Comparison of ENCODE assay signal across 18 mouse cellular contexts in genomic region chr10:3523044-3523793, GRCm38 (mm10). TPM values are rescaled to one million over a fixed set of nuclear protein-coding genes. Genes with fewer than 3 reads are reported as not detected.
A peak's percentile ranks its signal among the peaks of the same experiment; 100 is the strongest.
DNase-seq lines count a peak whose midpoint lies in the region; ATAC-seq and TF ChIP-seq lines count a peak whose summit lies in the region.
"Had no signal": no experiment of that assay in that cellular context is flagged by ENCODE, and none has a peak within 500 bp of the region (broad histone marks: within the 10 kb centered on the region; RNA-seq: fewer than 3 reads in every experiment).

No protein-coding gene starts in this region.

- no peaks in the 10 kb centered on the region for H3K9me3 ChIP-seq in MEL (replicated peaks; ENCODE audit: insufficient read depth, low read length)
- H3K9me3 ChIP-seq in heart, embryonic 16.5 days (replicated peaks; ENCODE audit: control insufficient read depth, low read length): no peaks in the 10 kb centered on the region
- H3K9me3 ChIP-seq: limb, embryonic 15.5 days had no signal

- DNase-seq in heart, adult 11 months: peak; percentile 93
- no peak for DNase-seq in heart, postnatal 25 days (ENCODE audit: low spot score)
- peak; percentile 89 for DNase-seq in MEL (ENCODE audit: low read depth, low spot score)
- DNase-seq in fat pad, adult 2 months (ENCODE audit: extremely low read depth, low read depth, low spot score): peak; percentile 11
- DNase-seq in cerebellum, adult 9-10 months: no peak
- no peak for DNase-seq in kidney, postnatal 36 days
- DNase-seq: cerebellum, adult 11 months; kidney, postnatal 4 days; right cerebral cortex, postnatal 4 days had no signal

- no peaks in the 10 kb centered on the region for H3K27me3 ChIP-seq in MEL (ENCODE audit: control insufficient read depth in 1 of 2, insufficient read depth in 2 of 2, low read length in 2 of 2)
- H3K27me3 ChIP-seq in heart, embryonic 16.5 days (ENCODE audit: control insufficient read depth, insufficient read depth, low read length): no peaks in the 10 kb centered on the region
- H3K27me3 ChIP-seq: limb, embryonic 15.5 days had no signal

- no peak overlapping the region for H3K9ac ChIP-seq in MEL (ENCODE audit: control insufficient read depth, low read depth, low read length, poor library complexity, severe bottlenecking)
- no peak overlapping the region for H3K9ac ChIP-seq in heart, embryonic 16.5 days (ENCODE audit: low read length)
- H3K9ac ChIP-seq: limb, embryonic 15.5 days had no signal

- H3K36me3 ChIP-seq in MEL (ENCODE audit: control insufficient read depth in 1 of 2, insufficient read depth in 2 of 2, low read length in 2 of 2): peaks cover 0 to 18% of the 10 kb centered on the region in 2 experiments; a peak in 2 of 4 replicates
- H3K36me3 ChIP-seq in heart, embryonic 16.5 days (ENCODE audit: control insufficient read depth, insufficient read depth): no peaks in the 10 kb centered on the region
- H3K36me3 ChIP-seq: hindbrain, embryonic 10.5 days; limb, embryonic 15.5 days had no signal

- peaks cover 4 to 14% of the 10 kb centered on the region in 2 experiments for H3K4me1 ChIP-seq in MEL (ENCODE audit: control insufficient read depth in 1 of 2, insufficient read depth in 2 of 2, low read length in 2 of 2)
- peaks cover 53% of the 10 kb centered on the region for H3K4me1 ChIP-seq in heart, embryonic 16.5 days (ENCODE audit: control insufficient read depth, insufficient read depth, low read length)
- H3K4me1 ChIP-seq: hindbrain, embryonic 10.5 days had no signal

- intact Hi-C loops in heart, postnatal 25 days (cut with DNase I): loop anchor here (1.0 to 5.0 kb wide), 3 partner anchors 106 to 186 kb away; no protein-coding TSS in a partner anchor

- 21% methylated on average over 6 of the region's 6 CpGs for WGBS in heart, embryonic 16.5 days

- H3K27ac ChIP-seq in MEL (ENCODE audit: control insufficient read depth, low read depth, low read length): peak overlapping the region; percentile 76
- peak overlapping the region; percentile 91 for H3K27ac ChIP-seq in heart, embryonic 16.5 days (ENCODE audit: low read length)
- H3K27ac ChIP-seq: hindbrain, embryonic 10.5 days; left cerebral cortex, adult 2 months; limb, embryonic 15.5 days; macrophage had no signal

- peak; percentile 97 to 98 for TF ChIP-seq EP300 in MEL (IDR thresholded peaks at IDR 0.05; ENCODE audit: low read depth in 1 of 2, low read length in 2 of 2)

- H3K79me2 ChIP-seq in MEL (ENCODE audit: control insufficient read depth, insufficient read depth, low read length, poor library complexity): no peaks in the 10 kb centered on the region

- no peak for TF ChIP-seq POLR2A in MEL (IDR thresholded peaks at IDR 0.05; ENCODE audit: control insufficient read depth in 1 of 2, insufficient read depth in 1 of 2, low read depth in 1 of 2, low read length in 2 of 2, poor library complexity in 1 of 2)

- H3K4me2 ChIP-seq in heart, embryonic 16.5 days (ENCODE audit: low read depth, low read length): no peak overlapping the region
- H3K4me2 ChIP-seq: limb, embryonic 15.5 days had no signal

- no peak for TF ChIP-seq CTCF in MEL (IDR thresholded peaks at IDR 0.05 in 2 of 3, conservative IDR thresholded peaks at IDR 0.05 in 1 of 3; ENCODE audit: control insufficient read depth in 1 of 3, insufficient read depth in 1 of 3, low read depth in 2 of 3, low read length in 3 of 3, poor library complexity in 1 of 3, severe bottlenecking in 1 of 3)

- no peak for TF ChIP-seq RAD21 in MEL (IDR thresholded peaks at IDR 0.05; ENCODE audit: low read depth, low read length)

- H3K4me3 ChIP-seq in MEL (ENCODE audit: control insufficient read depth in 1 of 2, insufficient read depth in 1 of 2, low read depth in 2 of 2, low read length in 2 of 2): no peak overlapping the region
- H3K4me3 ChIP-seq in heart, embryonic 16.5 days (ENCODE audit: low read length): no peak overlapping the region
- H3K4me3 ChIP-seq: hindbrain, embryonic 10.5 days; left cerebral cortex, adult 2 months; limb, embryonic 15.5 days had no signal

- peak; percentile 81 for ATAC-seq in heart, embryonic 16.5 days (replicated peaks; ENCODE audit: extremely low read depth, insufficient read depth, low FRiP score)
- ATAC-seq in erythroid progenitor cell, adult 5-6 weeks (replicated peaks; ENCODE audit: low FRiP score, poor library complexity, severe bottlenecking): no peak
- ATAC-seq: intestine, embryonic 16.5 days had no signal

TF ChIP-seq in MEL, 35 proteins besides CTCF, POLR2A, EP300 and RAD21:
- no peak for TF ChIP-seq USF1 (IDR thresholded peaks at IDR 0.05; ENCODE audit: low read depth, low read length)
- TF ChIP-seq RCOR1 (IDR thresholded peaks at IDR 0.05; ENCODE audit: low read depth, low read length): peak; percentile 83; the same call in 1 of the 2 replicates
- TF ChIP-seq NRF1 (IDR thresholded peaks at IDR 0.05; ENCODE audit: insufficient read depth, low read depth, low read length, poor library complexity, severe bottlenecking): no peak
- peak; percentile 69; the same call in 1 of the 2 replicates for TF ChIP-seq JUND (IDR thresholded peaks at IDR 0.05; ENCODE audit: low read depth, low read length)
- no peak for TF ChIP-seq ZNF384 (IDR thresholded peaks at IDR 0.05; ENCODE audit: low read depth, low read length)
- no peak for TF ChIP-seq UBTF (IDR thresholded peaks at IDR 0.05; ENCODE audit: borderline replicate concordance, insufficient read depth, low read depth, low read length)
- TF ChIP-seq HCFC1 (IDR thresholded peaks at IDR 0.05; ENCODE audit: low read depth, low read length): no peak
- peak; percentile 42; the same call in 1 of the 2 replicates for TF ChIP-seq MYB (IDR thresholded peaks at IDR 0.05; ENCODE audit: low read depth, low read length)
- no peak for TF ChIP-seq POLR2AphosphoS5 (IDR thresholded peaks at IDR 0.05; ENCODE audit: borderline replicate concordance, low read depth, low read length)
- TF ChIP-seq SIN3A (IDR thresholded peaks at IDR 0.05; ENCODE audit: low read length): 0 out of 2 replicates have a peak, but pooled peaks have one; percentile 21
- TF ChIP-seq BHLHE40 (IDR thresholded peaks at IDR 0.05; ENCODE audit: borderline replicate concordance, low read depth, low read length): no peak
- TF ChIP-seq TAL1 (IDR thresholded peaks at IDR 0.05; ENCODE audit: low read length): peak; percentile 84
- TF ChIP-seq NELFE (IDR thresholded peaks at IDR 0.05; ENCODE audit: low read depth, low read length): no peak
- no peak for TF ChIP-seq MAZ (IDR thresholded peaks at IDR 0.05; ENCODE audit: low read depth, low read length)
- TF ChIP-seq USF2 (IDR thresholded peaks at IDR 0.05; ENCODE audit: borderline replicate concordance in 1 of 2, insufficient read depth in 1 of 2, low read depth in 1 of 2, low read length in 2 of 2): no peak
- TF ChIP-seq SMC3 (IDR thresholded peaks at IDR 0.05; ENCODE audit: low read depth, low read length): no peak
- TF ChIP-seq CHD2 (IDR thresholded peaks at IDR 0.05; ENCODE audit: low read length): 0 out of 2 replicates have a peak, but pooled peaks have one; percentile 35
- peak; percentile 93 for TF ChIP-seq ETS1 (IDR thresholded peaks at IDR 0.05; ENCODE audit: low read depth, low read length)
- TF ChIP-seq ZC3H11A (IDR thresholded peaks at IDR 0.05; ENCODE audit: low read depth, low read length): no peak
- peak; percentile 98 for TF ChIP-seq GATA1 (IDR thresholded peaks at IDR 0.05; ENCODE audit: low read depth, low read length)
- TF ChIP-seq KAT2A (conservative IDR thresholded peaks at IDR 0.05; ENCODE audit: low read depth, low read length): no peak
- no peak for TF ChIP-seq POLR2AphosphoS2 (IDR thresholded peaks at IDR 0.05; ENCODE audit: low read length)
- no peak; the same call in 1 of the 2 replicates for TF ChIP-seq MYC (IDR thresholded peaks at IDR 0.05; ENCODE audit: low read depth, low read length)
- TF ChIP-seq MAFK (IDR thresholded peaks at IDR 0.05; ENCODE audit: borderline replicate concordance, low read depth, low read length): peak; percentile 68; the same call in 1 of the 2 replicates
- TF ChIP-seq ELF1 (IDR thresholded peaks at IDR 0.05; ENCODE audit: low read depth, low read length): no peak; the same call in 1 of the 2 replicates
- peak; percentile 96 for TF ChIP-seq TCF12 (IDR thresholded peaks at IDR 0.05; ENCODE audit: low read depth, low read length)
- peak; percentile 92; the same call in 1 of the 2 replicates for TF ChIP-seq MEF2A (IDR thresholded peaks at IDR 0.05; ENCODE audit: extremely low read depth, insufficient replicate concordance, low read depth, low read length, poor library complexity, severe bottlenecking)
- 0 out of 2 replicates have a peak, but pooled peaks have one; percentile 41 for TF ChIP-seq ZMIZ1 (IDR thresholded peaks at IDR 0.05; ENCODE audit: low read depth, low read length)
- TF ChIP-seq ZKSCAN1 (IDR thresholded peaks at IDR 0.05; ENCODE audit: low read depth, low read length): no peak
- no peak; the same call in 1 of the 2 replicates for TF ChIP-seq MXI1 (IDR thresholded peaks at IDR 0.05; ENCODE audit: low read depth, low read length)
- no peak for TF ChIP-seq GABPA (IDR thresholded peaks at IDR 0.05; ENCODE audit: low read depth, low read length)
- no peak for TF ChIP-seq MAX (IDR thresholded peaks at IDR 0.05; ENCODE audit: low read length)
- no peak for TF ChIP-seq E2F4 (IDR thresholded peaks at IDR 0.05; ENCODE audit: borderline replicate concordance, low read depth, low read length)
- TF ChIP-seq CHD1 (IDR thresholded peaks at IDR 0.05; ENCODE audit: low read depth, low read length): no peak
- peak; percentile 47; the same call in 1 of the 2 replicates for TF ChIP-seq TBP (IDR thresholded peaks at IDR 0.05; ENCODE audit: low read depth, low read length)

RNA-seq across cellular contexts. Expression of gene Iyd, which starts 16.8 kb away (rescaled TPM):
- total RNA-seq in heart, postnatal 25 days (2021): under 1 TPM in 1 of 2 experiments, not detected in 1; 0.36 TPM
- not detected in 2 replicates for total RNA-seq in MEL (2012; rRNA removed)
- polyA plus RNA-seq in MEL (2012; ENCODE audit: insufficient read depth in 1 of 2, insufficient read length in 2 of 2, low read depth in 1 of 2, low replicate concordance in 2 of 2, missing spikeins in 1 of 2): not detected
- 0.57 and 0.91 TPM in 2 replicates for polyA plus RNA-seq in heart, embryonic 16.5 days (2015; fragmentation: Nextera tagmentation; extraction: Ambion mirVana)
- not detected in 2 replicates for total RNA-seq in erythroid progenitor cell, adult 5-6 weeks (2015; ENCODE audit: low replicate concordance)
- not detected in 2 replicates for total RNA-seq in erythroid progenitor cell, adult 5-6 weeks (2017; ENCODE audit: low replicate concordance)
- total RNA-seq: left cerebral cortex, adult 2 months; neutrophil, adult 5-6 weeks had no signal
- polyA plus RNA-seq: forebrain, embryonic 11.5 days; hindbrain, embryonic 10.5 days; macrophage had no signal

Comparison
In these comparisons a context has a peak if more than half of its experiments do, and no peak if none do; other contexts are left out.
1. DNase-seq: peak in heart, adult 11 months (single experiment), MEL (single experiment) and fat pad, adult 2 months (single experiment); none in heart, postnatal 25 days (single experiment), cerebellum, adult 9-10 months (single experiment) and kidney, postnatal 36 days (0 of 2).